Mouse (Mus musculus) limb, embryonic 12.5 days (tissue): ENCODE results near the gene U2af1l4. TPM values are rescaled to one million over a fixed set of nuclear protein-coding genes. Genes with fewer than 3 reads are reported as not detected.
A peak's percentile ranks its signal among the peaks of the same experiment; 100 is the strongest.

Experiments used
- ATAC-seq: fragments of 200-750 bp; cut with Nextera tagmentation; 2 replicates; pipeline ENCODE4 v1.8.0; 2017; ENCODE audit warnings: low read depth, moderate TSS enrichment; ENCODE audit not compliant: insufficient number of reproducible peaks, insufficient read depth, low FRiP score, low TSS enrichment
- H3K27ac ChIP-seq: fragments of 300-500 bp; sonication (generic); 2 replicates; pipeline ENCODE4 v1.5.1; 2016; ENCODE audit warnings: mild to moderate bottlenecking, moderate library complexity
- H3K27me3 ChIP-seq: fragments of 300-500 bp; sonication (generic); 2 replicates; pipeline ENCODE4 v1.6.1; 2016; ENCODE audit warnings: mild to moderate bottlenecking, moderate library complexity
- H3K36me3 ChIP-seq: fragments of 300-500 bp; sonication (generic); 2 replicates; pipeline ENCODE4 v1.6.1; 2016; ENCODE audit warnings: mild to moderate bottlenecking, moderate library complexity
- H3K4me1 ChIP-seq: fragments of 300-500 bp; sonication (generic); replicated peaks from 2 replicates; pipeline ENCODE4 v1.6.1; 2016
- H3K4me2 ChIP-seq: fragments of 300-500 bp; sonication (generic); 2 replicates; pipeline ENCODE4 v1.6.1; 2016; ENCODE audit warnings: mild to moderate bottlenecking, moderate library complexity
- H3K4me3 ChIP-seq: fragments of 300-500 bp; sonication (generic); replicated peaks from 2 replicates; pipeline ENCODE4 v1.5.1; 2016; ENCODE audit warnings: mild to moderate bottlenecking
- H3K9ac ChIP-seq: fragments of 300-500 bp; sonication (generic); replicated peaks from 2 replicates; pipeline ENCODE4 v1.6.1; 2016; ENCODE audit warnings: mild to moderate bottlenecking, moderate library complexity
- H3K9me3 ChIP-seq: fragments of 300-500 bp; sonication (generic); 2 replicates; pipeline ENCODE4 v1.6.1; 2016; ENCODE audit warnings: mild to moderate bottlenecking, moderate library complexity
- WGBS: fragments of 180-500 bp; shearing (Covaris S2); methylation state at CpG from one replicate; pipeline ENCODE4 v1.1.7; 2016; 5-methylcytosine and 5-hydroxymethylcytosine counted together
- polyA plus RNA-seq: library from polyadenylated mRNA; unstranded; fragments of >200 nt; fragmentation: Nextera tagmentation; extraction: Ambion mirVana; gene quantifications from 2 replicates; pipeline ENCODE4 v1.2.1, GENCODE M21; 2016

The U2af1l4 gene
- polyA plus RNA-seq, 1 experiment from 2014 or later = 87.8 TPM

DNA sequence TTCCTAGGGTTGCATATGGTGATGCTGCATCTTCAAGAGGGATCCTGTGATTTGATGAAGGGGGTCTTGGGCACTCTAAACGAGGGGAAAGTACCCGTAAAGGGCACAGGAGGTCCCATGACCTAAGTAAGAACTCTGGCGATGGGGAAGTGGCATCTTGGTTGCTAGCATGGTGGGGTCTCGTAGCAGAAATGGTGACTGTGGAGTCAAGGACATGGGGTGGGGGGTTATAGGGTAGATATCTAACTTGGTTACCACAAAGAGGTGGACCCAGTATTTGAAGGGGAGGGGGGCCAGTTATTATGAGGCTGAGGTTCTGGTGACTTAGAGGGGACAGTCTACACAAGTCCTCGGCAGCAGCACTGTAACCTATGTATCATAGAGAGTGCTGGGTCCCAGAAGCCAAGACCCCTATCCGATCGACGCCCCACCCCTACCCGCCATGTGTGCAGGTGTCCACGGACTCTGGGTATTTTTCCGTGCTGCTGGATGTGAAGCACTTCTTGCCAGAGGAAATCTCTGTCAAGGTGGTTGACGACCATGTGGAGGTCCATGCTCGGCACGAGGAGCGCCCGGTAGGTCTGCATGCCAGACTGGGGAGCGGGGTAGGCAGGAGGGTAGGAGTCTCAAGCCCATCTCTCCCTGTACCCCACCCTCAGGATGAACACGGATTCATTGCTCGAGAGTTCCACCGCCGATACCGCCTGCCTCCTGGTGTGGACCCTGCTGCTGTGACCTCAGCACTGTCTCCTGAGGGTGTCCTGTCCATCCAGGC lies 9.1 kb upstream of the U2af1l4 start:
- no peaks in the 10 kb centered on the region for H3K9me3 ChIP-seq
- peak overlapping the region; percentile 52 for H3K4me3 ChIP-seq
- no peak overlapping the region for H3K27ac ChIP-seq
- no peak for ATAC-seq
- peak overlapping the region; percentile 75 for H3K9ac ChIP-seq
- no peaks in the 10 kb centered on the region for H3K27me3 ChIP-seq
- H3K4me2 ChIP-seq = peak overlapping the region; percentile 89
- H3K36me3 ChIP-seq = peaks cover 44% of the 10 kb centered on the region
- peaks cover 25% of the 10 kb centered on the region for H3K4me1 ChIP-seq
- 88% methylated on average over 22 of the region's 22 CpGs for WGBS

DNA sequence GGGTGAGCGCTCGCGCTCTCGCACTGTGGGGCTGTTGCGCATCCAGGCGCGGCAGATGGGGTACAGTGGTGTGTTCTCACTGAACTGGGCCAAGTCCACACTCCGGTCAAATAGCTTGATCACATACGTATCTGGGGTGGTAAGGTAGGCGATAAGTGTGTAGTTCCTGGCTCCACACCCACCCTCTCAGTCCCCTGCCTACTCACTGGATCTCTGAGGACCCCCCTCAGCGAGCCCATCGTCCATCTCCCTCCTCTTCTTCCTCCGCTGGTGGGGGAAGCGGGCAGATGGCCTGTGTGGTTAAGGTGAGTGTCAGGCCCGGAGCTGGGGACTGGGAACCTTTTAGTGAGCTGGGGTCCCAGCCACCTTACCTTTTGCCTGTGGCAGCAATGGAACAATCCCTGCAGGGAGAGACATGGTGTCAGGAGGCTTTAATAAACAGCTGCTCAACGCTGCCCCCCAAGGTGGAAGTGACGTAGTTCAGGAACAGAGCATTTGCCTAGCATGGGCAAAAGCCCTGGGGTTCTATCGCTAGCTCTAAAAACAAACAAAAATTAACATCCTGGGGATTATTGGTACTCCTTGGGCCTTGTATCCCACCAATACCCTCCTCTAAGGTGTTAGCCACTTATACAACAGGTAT lies 6.1 kb upstream of the U2af1l4 start:
- H3K9me3 ChIP-seq = no peaks in the 10 kb centered on the region
- H3K4me3 ChIP-seq = 0 out of 2 replicates have a peak overlapping the region, but pooled peaks have one; percentile 3
- H3K4me2 ChIP-seq = no peak overlapping the region
- no peak overlapping the region for H3K9ac ChIP-seq
- H3K4me1 ChIP-seq = peaks cover 31% of the 10 kb centered on the region
- no peak for ATAC-seq
- 94% methylated on average over 18 of the region's 18 CpGs for WGBS
- peaks cover 39% of the 10 kb centered on the region for H3K36me3 ChIP-seq
- no peaks in the 10 kb centered on the region for H3K27me3 ChIP-seq
- no peak overlapping the region for H3K27ac ChIP-seq

DNA sequence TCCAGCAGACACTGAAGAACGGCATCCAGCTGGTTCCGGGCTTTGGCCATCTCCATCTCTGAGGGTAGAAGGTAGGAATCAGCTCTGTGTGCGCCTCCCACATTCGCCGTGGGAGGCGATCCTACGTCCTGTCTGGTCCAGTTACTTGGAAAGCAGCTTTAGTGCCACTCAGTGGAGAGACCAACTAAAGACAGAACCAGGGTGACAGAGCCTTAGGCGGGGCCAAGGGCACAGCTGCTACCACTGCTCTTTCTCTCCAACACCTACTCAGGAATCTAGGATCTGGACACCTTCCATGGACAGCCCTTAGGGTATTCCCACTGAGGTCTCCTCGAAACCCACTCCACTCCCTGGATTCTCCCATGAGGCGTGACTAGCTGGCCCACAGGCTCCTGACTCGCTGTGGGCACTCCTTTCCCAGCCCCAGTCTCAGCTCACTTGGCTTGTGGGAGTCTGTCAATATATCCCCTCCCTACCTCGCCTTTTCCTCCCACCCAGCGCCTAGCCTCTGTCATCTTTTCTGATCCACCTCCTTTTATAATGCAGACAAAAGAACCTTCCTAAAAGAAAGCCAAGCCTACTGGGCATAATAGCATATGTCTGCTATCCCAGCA lies 5.1 kb upstream of the U2af1l4 start:
- peak overlapping the region; percentile 93 for H3K4me2 ChIP-seq
- no peak overlapping the region for H3K27ac ChIP-seq
- 93% methylated on average over 13 of the region's 13 CpGs for WGBS
- H3K4me1 ChIP-seq = peaks cover 31% of the 10 kb centered on the region
- no peaks in the 10 kb centered on the region for H3K9me3 ChIP-seq
- H3K9ac ChIP-seq = peak overlapping the region; percentile 67; the same call in 1 of the 2 replicates
- no peaks in the 10 kb centered on the region for H3K27me3 ChIP-seq
- peaks cover 39% of the 10 kb centered on the region for H3K36me3 ChIP-seq
- peak overlapping the region; percentile 64 for H3K4me3 ChIP-seq
- ATAC-seq = no peak

DNA sequence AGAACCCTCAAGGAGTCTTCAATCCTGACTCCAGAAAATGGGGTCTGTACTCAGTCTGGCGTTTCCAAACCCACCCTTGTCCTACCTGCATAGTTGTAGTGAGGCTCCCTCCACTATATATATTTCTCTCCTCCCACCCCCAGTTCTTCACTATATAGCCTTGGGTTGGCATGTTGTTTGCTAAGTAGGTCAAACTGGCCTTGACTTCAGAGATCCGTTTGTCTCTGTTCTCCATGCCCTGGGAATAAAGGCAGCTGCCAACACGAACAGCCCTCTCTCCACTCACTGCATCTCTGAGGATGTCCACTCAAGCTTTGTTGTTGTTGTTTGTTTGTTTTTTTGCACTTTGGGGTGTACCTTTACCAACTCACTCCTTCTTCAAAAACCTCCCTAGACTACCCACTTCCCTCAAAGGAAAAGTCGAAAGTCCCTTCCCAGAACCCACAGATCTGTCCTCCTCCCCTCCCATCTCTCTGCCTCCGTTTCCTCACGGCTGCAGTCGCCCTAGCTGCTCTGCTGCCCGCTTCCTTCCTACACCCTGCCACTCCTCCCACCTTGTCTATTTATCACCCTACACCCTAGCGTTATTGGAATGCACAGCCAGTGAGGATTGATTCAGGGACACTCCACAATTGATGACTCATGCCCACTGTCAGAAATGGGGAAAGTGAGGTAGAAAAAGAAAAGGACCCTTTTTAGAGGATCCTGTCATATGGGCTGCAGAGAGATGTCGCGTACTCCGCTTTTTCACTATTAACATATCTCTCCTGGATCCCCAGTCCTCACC lies 4.3 kb upstream of the U2af1l4 start:
- H3K27ac ChIP-seq = peak overlapping the region; percentile 14; the same call in 1 of the 2 replicates
- peaks cover 24% of the 10 kb centered on the region for H3K4me1 ChIP-seq

DNA sequence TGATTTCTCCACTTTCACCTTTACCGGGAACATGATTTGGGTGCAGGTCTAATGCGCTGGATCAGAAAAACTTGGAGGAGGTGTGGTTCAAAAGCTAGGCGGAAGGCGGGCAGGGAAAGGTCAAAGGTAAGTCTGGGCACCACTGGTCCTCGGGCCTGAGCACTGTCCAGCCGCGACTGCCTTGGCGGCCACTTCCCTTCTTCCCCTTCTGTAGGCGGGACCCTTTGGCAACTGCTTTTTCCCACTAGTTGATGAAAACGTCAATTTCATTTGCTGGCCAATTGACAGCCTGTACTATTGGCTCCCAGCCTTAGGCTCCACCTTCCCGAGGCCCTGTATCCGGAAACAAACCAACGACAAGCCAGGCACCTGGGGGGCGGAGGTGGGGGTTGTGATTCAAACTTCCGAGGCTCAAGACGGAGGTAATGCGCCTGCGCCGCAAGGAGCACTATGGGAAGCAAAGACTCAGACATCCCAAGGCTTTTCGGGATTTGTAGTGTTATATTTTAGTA lies 3.6 kb upstream of the U2af1l4 start, which contains the start of gene Lin37:
Lin37 (minus strand) TSS at position 396 of the 512 bp plus-strand sequence.
- Histone ChIP-seq H3K4me2 (peak within 1 kb of the TSS; percentile 93), H3K27me3 (no peaks in the 10 kb centered on the region), H3K36me3 (peaks cover 33% of the 10 kb centered on the region), H3K4me1 (peaks cover 27% of the 10 kb centered on the region), H3K9ac (peak within 1 kb of the TSS; percentile 67), H3K9me3 (no peaks in the 10 kb centered on the region), H3K27ac (peak within 1 kb of the TSS; percentile 14; the same call in 1 of the 2 replicates), H3K4me3 (peak within 1 kb of the TSS; percentile 64)
- peak; percentile 77 for ATAC-seq
- under 1% methylated on average over 20 of the region's 20 CpGs for WGBS

More for the DNA sequence above, 4.3 kb upstream of the U2af1l4 start:
- ATAC-seq = no peak
- Histone ChIP-seq H3K9ac (peak overlapping the region; percentile 67), H3K4me3 (peak overlapping the region; percentile 64), H3K4me2 (peak overlapping the region; percentile 93), H3K9me3 (no peaks in the 10 kb centered on the region), H3K36me3 (peaks cover 39% of the 10 kb centered on the region), H3K27me3 (no peaks in the 10 kb centered on the region)
- 16% methylated on average over 12 of the region's 12 CpGs for WGBS

DNA sequence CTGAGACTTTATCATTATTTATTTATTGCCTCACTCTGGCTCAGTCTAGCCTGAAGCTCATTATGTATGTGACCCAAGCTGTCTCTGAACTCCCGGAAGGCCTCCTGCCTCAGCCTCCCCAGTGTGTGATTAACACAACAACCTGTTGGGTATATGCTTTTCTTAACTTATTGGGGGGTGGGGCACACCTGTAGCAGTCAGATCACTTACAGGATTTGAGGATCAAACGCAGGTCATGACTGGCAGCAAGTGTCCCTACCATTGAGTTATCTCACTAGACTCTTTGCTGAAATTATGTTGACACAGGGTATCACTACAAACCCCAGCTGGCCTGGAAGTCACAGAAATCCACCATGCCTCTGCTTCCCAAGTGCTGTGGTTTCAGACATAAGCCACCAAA lies 2.8 kb upstream of the U2af1l4 start:
- Histone ChIP-seq H3K9me3 (no peaks in the 10 kb centered on the region), H3K9ac (no peak overlapping the region), H3K4me2 (peak overlapping the region; percentile 93), H3K4me3 (no peak overlapping the region), H3K27ac (no peak overlapping the region), H3K4me1 (peaks cover 27% of the 10 kb centered on the region), H3K27me3 (no peaks in the 10 kb centered on the region), H3K36me3 (peaks cover 30% of the 10 kb centered on the region)
- 69% methylated on average over 2 of the region's 2 CpGs for WGBS
- ATAC-seq = no peak

DNA sequence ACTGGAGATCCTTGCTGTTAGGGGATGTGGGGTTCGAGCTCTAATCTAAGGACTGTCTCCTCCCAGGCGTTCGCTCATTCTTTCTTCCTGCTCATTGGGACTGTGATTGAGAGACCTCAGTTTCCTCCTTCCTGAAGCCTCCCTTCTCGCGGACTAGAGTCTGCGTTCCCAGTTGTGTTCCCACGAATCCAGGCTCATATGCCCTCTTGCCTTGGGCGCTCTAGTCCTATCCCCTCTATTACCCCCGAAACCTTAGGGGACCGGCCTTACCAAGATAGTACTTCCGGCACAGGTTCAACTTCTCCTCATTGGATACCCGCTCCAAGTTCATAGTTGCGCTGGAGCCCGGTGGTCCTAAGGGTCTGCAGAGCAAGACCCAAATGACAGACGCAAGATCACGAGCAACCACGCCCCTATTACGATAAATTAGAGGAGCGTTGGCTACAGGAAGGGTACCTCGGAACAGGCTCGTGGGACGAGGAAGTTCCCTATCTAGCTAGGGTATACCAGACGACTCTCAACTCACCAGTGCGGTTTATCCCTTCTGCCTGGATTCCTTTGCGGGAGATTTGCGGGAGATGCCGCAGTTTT lies 480 bp upstream of the U2af1l4 start:
- WGBS = 2% methylated on average over 27 of the region's 27 CpGs
- H3K9me3 ChIP-seq = no peaks in the 10 kb centered on the region
- peak overlapping the region; percentile 65 for H3K9ac ChIP-seq
- peak overlapping the region; percentile 75 for H3K27ac ChIP-seq
- peaks cover 27% of the 10 kb centered on the region for H3K4me1 ChIP-seq
- peak overlapping the region; percentile 75 for H3K4me3 ChIP-seq
- H3K36me3 ChIP-seq = peaks cover 30% of the 10 kb centered on the region
- H3K4me2 ChIP-seq = peak overlapping the region; percentile 71
- ATAC-seq = no peak
- H3K27me3 ChIP-seq = no peaks in the 10 kb centered on the region

DNA sequence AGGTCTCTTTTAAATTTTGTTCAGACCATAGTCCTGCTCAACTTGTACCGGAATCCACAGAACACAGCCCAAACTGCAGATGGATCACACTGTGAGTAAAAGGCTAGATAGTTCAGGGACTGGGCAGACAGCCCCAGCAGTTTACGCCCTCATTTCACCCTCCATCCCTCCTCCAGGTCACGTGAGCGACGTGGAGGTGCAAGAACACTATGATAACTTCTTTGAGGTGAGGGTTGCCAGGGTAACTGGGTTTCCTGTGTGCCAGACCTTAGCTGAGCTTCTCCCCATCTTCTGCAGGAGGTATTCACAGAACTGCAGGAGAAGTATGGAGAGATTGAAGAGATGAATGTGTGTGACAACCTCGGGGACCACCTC lies 792 bp downstream of the U2af1l4 start:
- 24% methylated on average over 6 of the region's 6 CpGs for WGBS
- Histone ChIP-seq H3K4me1 (peaks cover 16% of the 10 kb centered on the region), H3K4me3 (peak overlapping the region; percentile 75), H3K36me3 (peaks cover 38% of the 10 kb centered on the region), H3K4me2 (peak overlapping the region; percentile 59), H3K9me3 (no peaks in the 10 kb centered on the region), H3K27ac (peak overlapping the region; percentile 96), H3K9ac (peak overlapping the region; percentile 77), H3K27me3 (no peaks in the 10 kb centered on the region)
- no peak for ATAC-seq

DNA sequence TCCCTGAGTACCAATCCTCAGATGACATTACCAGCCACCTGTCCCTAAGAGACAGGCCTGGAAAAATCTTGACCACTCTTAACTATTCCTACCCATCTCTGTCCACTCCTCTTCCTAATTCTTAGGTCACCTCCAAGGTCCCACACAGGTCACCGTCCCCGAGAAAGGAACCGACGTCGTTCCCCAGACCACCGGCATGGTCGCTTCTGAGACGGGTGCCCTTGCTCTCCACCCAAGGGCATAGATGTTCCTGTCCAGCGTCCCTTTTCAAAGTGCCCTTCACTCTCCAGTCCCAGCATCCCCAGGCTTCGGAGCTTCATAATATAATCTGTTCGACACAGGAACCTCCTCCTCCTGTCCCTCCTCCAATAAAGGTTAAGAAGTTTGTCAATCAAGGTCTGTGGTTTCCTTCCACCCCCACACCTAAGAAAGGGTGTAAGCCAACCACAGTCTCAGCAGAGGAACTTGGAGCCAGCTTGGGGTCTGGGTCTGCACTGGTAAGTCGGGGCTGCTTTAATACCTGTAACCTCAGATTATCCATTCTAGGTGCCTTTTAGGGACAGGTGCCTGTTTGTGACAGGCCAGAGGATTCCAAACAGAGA lies 2.0 kb downstream of the U2af1l4 start, which contains the start of gene Igflr1:
Igflr1 (plus strand) TSS at position 458 of the 602 bp plus-strand sequence.
- H3K4me2 ChIP-seq = peak within 1 kb of the TSS; percentile 59
- H3K4me1 ChIP-seq = peaks cover 15% of the 10 kb centered on the region
- ATAC-seq = no peak
- WGBS = 94% methylated on average over 12 of the region's 12 CpGs
- peak within 1 kb of the TSS; percentile 77; the same call in 1 of the 2 replicates for H3K9ac ChIP-seq
- H3K27me3 ChIP-seq = no peaks in the 10 kb centered on the region
- H3K36me3 ChIP-seq = peaks cover 50% of the 10 kb centered on the region
- H3K4me3 ChIP-seq = peak within 1 kb of the TSS; percentile 75
- no peak within 1 kb of the TSS for H3K27ac ChIP-seq
- H3K9me3 ChIP-seq = no peaks in the 10 kb centered on the region

DNA sequence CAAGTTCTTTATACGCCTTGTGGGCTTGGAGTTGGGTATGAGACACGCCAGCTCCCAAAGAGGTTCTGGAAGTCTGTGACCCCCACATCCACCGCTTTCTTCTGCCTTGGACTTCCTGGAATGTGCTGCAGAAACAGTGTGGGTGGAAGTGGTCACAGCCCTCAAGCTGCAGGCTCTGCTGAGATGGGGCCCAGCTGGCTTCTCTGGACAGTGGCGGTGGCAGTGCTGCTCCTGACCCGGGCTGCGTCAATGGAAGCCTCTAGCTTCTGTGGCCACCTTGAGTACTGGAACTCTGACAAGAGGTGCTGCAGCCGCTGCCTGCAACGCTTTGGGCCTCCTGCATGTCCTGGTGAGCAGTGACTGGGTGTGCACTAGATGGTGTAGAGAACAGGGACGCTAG lies 2.9 kb downstream of the U2af1l4 start:
- H3K4me1 ChIP-seq = peaks cover 15% of the 10 kb centered on the region
- no peak overlapping the region for H3K27ac ChIP-seq
- no peak overlapping the region for H3K4me3 ChIP-seq
- H3K27me3 ChIP-seq = no peaks in the 10 kb centered on the region
- no peaks in the 10 kb centered on the region for H3K9me3 ChIP-seq
- no peak overlapping the region for H3K9ac ChIP-seq
- ATAC-seq = no peak
- H3K4me2 ChIP-seq = no peak overlapping the region
- 89% methylated on average over 9 of the region's 9 CpGs for WGBS
- peaks cover 60% of the 10 kb centered on the region for H3K36me3 ChIP-seq
